ENCODE assay signal across 8 mouse cellular contexts in the genomic region with DNA sequence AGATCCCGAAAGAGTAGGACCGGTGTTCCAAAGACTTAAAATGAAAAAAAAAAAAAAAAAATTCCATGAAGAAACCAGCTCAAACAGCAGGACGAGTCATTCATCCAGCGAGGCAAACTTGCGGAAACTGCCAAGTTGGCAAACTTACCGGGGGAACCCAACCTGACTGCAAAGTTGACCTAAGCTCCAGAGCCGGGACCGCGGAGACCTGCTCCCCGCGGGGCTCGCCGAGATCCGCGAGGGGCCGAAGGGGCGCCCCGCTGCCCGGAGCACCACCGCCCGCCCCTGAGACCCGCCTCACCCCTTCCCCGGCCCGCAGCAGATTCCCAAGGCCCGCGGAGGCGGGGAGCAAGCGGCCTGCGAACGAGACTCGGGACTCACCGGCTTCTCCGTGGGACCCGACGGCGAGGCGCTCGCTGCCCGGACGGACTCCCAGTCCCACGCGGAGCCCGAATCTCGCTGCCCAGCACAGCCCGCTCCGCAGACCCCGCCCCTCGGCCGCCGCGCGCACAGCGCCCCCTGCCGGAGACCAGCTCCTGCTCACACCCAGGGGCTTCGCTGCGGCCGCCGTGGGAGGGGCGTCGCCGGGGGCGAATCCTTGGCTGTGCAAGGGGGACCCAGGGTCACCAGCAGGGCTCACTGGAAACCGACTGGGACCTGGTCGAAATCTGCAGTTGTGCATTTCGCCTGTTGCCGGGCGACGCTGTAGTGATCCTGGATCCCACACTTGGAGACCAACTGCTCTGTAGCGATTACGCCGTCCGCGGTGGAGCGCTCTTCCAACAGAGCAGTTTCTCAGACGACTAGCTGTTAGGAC. TPM values are rescaled to one million over a fixed set of nuclear protein-coding genes. Genes with fewer than 3 reads are reported as not detected.
A peak's percentile ranks its signal among the peaks of the same experiment; 100 is the strongest.
DNase-seq lines count a peak whose midpoint lies in the region; ATAC-seq and TF ChIP-seq lines count a peak whose summit lies in the region.

A gene (minus strand): TSS at position 461 of the 817 bp plus-strand sequence.

- peak within 1 kb of the TSS; percentile 48 for H3K4me3 ChIP-seq in erythroblast, embryonic 14.5 days (replicated peaks)
- H3K4me3 ChIP-seq in heart, embryonic 14.5 days (ENCODE audit: control insufficient read depth in 1 of 2, insufficient read depth in 1 of 2, low read depth in 1 of 2, low read length in 2 of 2) = peak within 1 kb of the TSS; percentile 65 to 66
- H3K4me3 ChIP-seq in kidney, postnatal 0 days (replicated peaks; ENCODE audit: low read depth, low read length) = peak within 1 kb of the TSS; percentile 45
- peak within 1 kb of the TSS; percentile 47 for H3K4me3 ChIP-seq in liver, adult 2 months (ENCODE audit: insufficient read depth, low read depth, low read length)

- ATAC-seq in erythroblast, adult 5-6 weeks (replicated peaks; ENCODE audit: low FRiP score, poor library complexity, severe bottlenecking) = no peak
- ATAC-seq in heart, embryonic 14.5 days (ENCODE audit: insufficient number of reproducible peaks, insufficient read depth, low FRiP score, low read depth) = peak; percentile 93
- ATAC-seq in kidney, postnatal 0 days (replicated peaks; ENCODE audit: low FRiP score, low read depth) = peak; percentile 94

- H3K9me3 ChIP-seq in erythroblast, embryonic 14.5 days (ENCODE audit: control insufficient read depth, low read length) = no peaks in the 10 kb centered on the region
- H3K9me3 ChIP-seq in heart, embryonic 14.5 days (ENCODE audit: control insufficient read depth, low read length) = no peaks in the 10 kb centered on the region
- no peaks in the 10 kb centered on the region for H3K9me3 ChIP-seq in kidney, postnatal 0 days (replicated peaks; ENCODE audit: low read length)

- no peak within 1 kb of the TSS for H3K27ac ChIP-seq in heart, embryonic 14.5 days (replicated peaks in 1 of 2; ENCODE audit: control insufficient read depth in 1 of 2, insufficient read depth in 1 of 2, low read depth in 2 of 2, low read length in 2 of 2)
- no peak within 1 kb of the TSS for H3K27ac ChIP-seq in kidney, postnatal 0 days
- H3K27ac ChIP-seq in liver, adult 2 months (replicated peaks; ENCODE audit: insufficient read depth, low read depth, low read length) = no peak within 1 kb of the TSS

- peak within 1 kb of the TSS; percentile 99 for H3K4me2 ChIP-seq in heart, embryonic 14.5 days (ENCODE audit: low read length)
- H3K4me2 ChIP-seq in kidney, postnatal 0 days (ENCODE audit: low read length) = peak within 1 kb of the TSS; percentile 81

- peak; percentile 92 for TF ChIP-seq CTCF in kidney, postnatal 0 days (IDR thresholded peaks at IDR 0.05; ENCODE audit: low read depth)
- peak; percentile 80 for TF ChIP-seq CTCF in liver, adult 2 months (IDR thresholded peaks at IDR 0.05; ENCODE audit: low read depth, low read length)

- no peaks in the 10 kb centered on the region for H3K36me3 ChIP-seq in erythroblast, embryonic 14.5 days (ENCODE audit: control insufficient read depth)
- H3K36me3 ChIP-seq in heart, embryonic 14.5 days (ENCODE audit: control insufficient read depth, insufficient read depth, low read length) = no peaks in the 10 kb centered on the region
- no peaks in the 10 kb centered on the region for H3K36me3 ChIP-seq in kidney, postnatal 0 days (ENCODE audit: insufficient read depth, low read length)
- no peaks in the 10 kb centered on the region for H3K36me3 ChIP-seq in liver, adult 2 months (ENCODE audit: control insufficient read depth, insufficient read depth, low read length)
- H3K36me3 ChIP-seq in splenic B cell, adult 2 months (ENCODE audit: control insufficient read depth, insufficient read depth, low read length, poor library complexity, severe bottlenecking) = no peaks in the 10 kb centered on the region

- TF ChIP-seq POLR2A in liver, adult 2 months (IDR thresholded peaks at IDR 0.05; ENCODE audit: extremely low read depth, insufficient read depth, low read length) = no peak

- peak within 1 kb of the TSS; percentile 73 for H3K9ac ChIP-seq in heart, embryonic 14.5 days (ENCODE audit: low read length)
- peak within 1 kb of the TSS; percentile 53 for H3K9ac ChIP-seq in kidney, postnatal 0 days (ENCODE audit: low read depth, low read length)
- peak within 1 kb of the TSS; percentile 70 for H3K9ac ChIP-seq in liver, adult 2 months (ENCODE audit: low read depth, low read length)

- H3K27me3 ChIP-seq in erythroblast, embryonic 14.5 days (ENCODE audit: control insufficient read depth) = peaks cover 21% of the 10 kb centered on the region
- peaks cover 4% of the 10 kb centered on the region; the same call in 1 of the 2 replicates for H3K27me3 ChIP-seq in heart, embryonic 14.5 days (ENCODE audit: control insufficient read depth, insufficient read depth, low read length)
- H3K27me3 ChIP-seq in kidney, postnatal 0 days (ENCODE audit: insufficient read depth, low read length) = no peaks in the 10 kb centered on the region
- no peaks in the 10 kb centered on the region for H3K27me3 ChIP-seq in liver, adult 2 months (ENCODE audit: control insufficient read depth, insufficient read depth, low read length)
- H3K27me3 ChIP-seq in splenic B cell, adult 2 months (ENCODE audit: control insufficient read depth, insufficient read depth, low read length, poor library complexity, severe bottlenecking) = 0 out of 2 replicates have a peak, but pooled peaks cover 2% of the 10 kb centered on the region

- peak; percentile 44 for DNase-seq in fibroblast of lung, adult 2 months (ENCODE audit: low read depth)
- DNase-seq in kidney, postnatal 0 days (ENCODE audit: low spot score) = peak; percentile 81
- peak; percentile 64 for DNase-seq in liver, adult 2 months (ENCODE audit: extremely low read depth, low read depth, low spot score)
- DNase-seq in naive thymus-derived CD4-positive, alpha-beta T cell, adult 2 months (ENCODE audit: low read depth) = peak; percentile 12
- DNase-seq in splenic B cell, adult 2 months (ENCODE audit: low read depth, low spot score) = peak; percentile 21

- WGBS in heart, embryonic 14.5 days = under 1% methylated on average over 59 of the region's 75 CpGs
- under 1% methylated on average over 75 of the region's 75 CpGs for WGBS in kidney, postnatal 0 days
- WGBS in liver, adult 2 months = under 1% methylated on average over 75 of the region's 75 CpGs

- peaks cover 4% of the 10 kb centered on the region for H3K4me1 ChIP-seq in erythroblast, embryonic 14.5 days (ENCODE audit: control insufficient read depth)
- H3K4me1 ChIP-seq in heart, embryonic 14.5 days (ENCODE audit: control insufficient read depth in 2 of 2, insufficient read depth in 2 of 2, low read length in 2 of 2) = 0 out of 4 replicates have a peak, but pooled peaks cover 0 to 3% of the 10 kb centered on the region in 2 experiments
- no peaks in the 10 kb centered on the region for H3K4me1 ChIP-seq in kidney, postnatal 0 days (replicated peaks; ENCODE audit: insufficient read depth, low read length)
- peaks cover 3% of the 10 kb centered on the region for H3K4me1 ChIP-seq in liver, adult 2 months (ENCODE audit: control insufficient read depth, insufficient read depth, low read length)

- no peaks in the 10 kb centered on the region for H3K79me2 ChIP-seq in liver, adult 2 months (ENCODE audit: control insufficient read depth, insufficient read depth, low read length)

RNA-seq across cellular contexts. Expression of the gene that starts here (rescaled TPM):
- polyA plus RNA-seq in erythroblast, embryonic 14.5 days (2012) = not detected in 2 replicates
- not detected in 2 replicates for total RNA-seq in erythroblast, adult 5-6 weeks (2015; ENCODE audit: low replicate concordance)
- not detected in 2 replicates for total RNA-seq in erythroblast, adult 5-6 weeks (2017; ENCODE audit: low replicate concordance)
- 1.7 and 2.9 TPM in 2 replicates for polyA plus RNA-seq in heart, embryonic 14.5 days (2014; fragmentation: Nextera tagmentation; extraction: Ambion mirVana)
- polyA plus RNA-seq in kidney, postnatal 0 days (2015; fragmentation: Nextera tagmentation; extraction: Ambion mirVana) = 12.1 and 13.2 TPM in 2 replicates
- 0.09 and 0.74 TPM in 2 replicates for total RNA-seq in liver, adult 2 months (2014; rRNA removed)
- 0.07 TPM in 1 of 2 replicates, not detected in the other for polyA plus RNA-seq in liver, adult 2 months (2012; rRNA removed)

Comparison
In these comparisons a context has a peak if more than half of its experiments do, and no peak if none do; other contexts are left out.
1. Peak in DNase-seq, H3K4me3 ChIP-seq and H3K9ac ChIP-seq in liver, adult 2 months; RNA of the gene not detected or under 1 TPM.
2. DNase-seq: peak in every context shown above with its lines; median percentile 81 in kidney, postnatal 0 days; 64 in liver, adult 2 months; 44 in fibroblast of lung, adult 2 months; 21 in splenic B cell, adult 2 months; 12 in naive thymus-derived CD4-positive, alpha-beta T cell, adult 2 months.